Mouse (Mus musculus): Measurements from ENCODE around the gene Sash1. TPM values are rescaled to one million over a fixed set of nuclear protein-coding genes. Genes with fewer than 3 reads are reported as not detected.

Sash1 gene
- polyA plus RNA-seq, 1 experiment from 2014 or later, result 1.7 TPM

GRCm38 (mm10) chr10:8851625-8852024 is 34.2 kb downstream of the Sash1 start:
- Histone ChIP-seq H3K4me2 (no peak overlapping the region), H3K4me3 (ENCODE audit: low read depth, low read length) (no peak overlapping the region), H3K27me3 (replicated peaks; ENCODE audit: control insufficient read depth, insufficient read depth, low read length) (no peaks in the 10 kb centered on the region), H3K27ac (ENCODE audit: low read depth, low read length) (no peak overlapping the region), H3K9me3 (ENCODE audit: control insufficient read depth, low read length) (no peaks in the 10 kb centered on the region), H3K36me3 (ENCODE audit: control insufficient read depth, insufficient read depth, low read length) (no peaks in the 10 kb centered on the region), H3K4me1 (replicated peaks; ENCODE audit: control insufficient read depth, insufficient read depth, low read length) (0 out of 2 replicates have a peak, but pooled peaks cover 2% of the 10 kb centered on the region), H3K9ac (ENCODE audit: low read depth, low read length) (no peak overlapping the region)
- ATAC-seq (replicated peaks; ENCODE audit: low FRiP score) (no peak), DNase-seq (ENCODE audit: low spot score) (no peak)
- 83% methylated on average over 10 of the region's 10 CpGs for WGBS

GRCm38 (mm10) chr10:8847974-8848373 is 37.9 kb downstream of the Sash1 start:
- no peaks in the 10 kb centered on the region for H3K4me1 ChIP-seq (replicated peaks; ENCODE audit: control insufficient read depth, insufficient read depth, low read length)
- H3K4me2 ChIP-seq, result no peak overlapping the region
- H3K27me3 ChIP-seq (replicated peaks; ENCODE audit: control insufficient read depth, insufficient read depth, low read length), result no peaks in the 10 kb centered on the region
- DNase-seq (ENCODE audit: low spot score) (no peak), ATAC-seq (replicated peaks; ENCODE audit: low FRiP score) (no peak)
- H3K4me3 ChIP-seq (ENCODE audit: low read depth, low read length), result no peak overlapping the region
- H3K9me3 ChIP-seq (ENCODE audit: control insufficient read depth, low read length), result no peaks in the 10 kb centered on the region
- no peak overlapping the region for H3K27ac ChIP-seq (ENCODE audit: low read depth, low read length)
- H3K36me3 ChIP-seq (ENCODE audit: control insufficient read depth, insufficient read depth, low read length), result no peaks in the 10 kb centered on the region
- WGBS, result 86% methylated on average over 4 of the region's 4 CpGs
- H3K9ac ChIP-seq (ENCODE audit: low read depth, low read length), result no peak overlapping the region

- no peaks in the 10 kb centered on the region for H3K27me3 ChIP-seq (replicated peaks; ENCODE audit: control insufficient read depth, insufficient read depth, low read length)
- WGBS, result 94% methylated on average over 10 of the region's 10 CpGs
- no peak overlapping the region for H3K4me2 ChIP-seq
Measured at GRCm38 (mm10) chr10:8846258-8846657, 39.6 kb downstream of the Sash1 start.

GRCm38 (mm10) chr10:8845230-8845770 is 40.6 kb downstream of the Sash1 start:
- H3K36me3 ChIP-seq (ENCODE audit: control insufficient read depth, insufficient read depth, low read length), result no peaks in the 10 kb centered on the region
- no peak overlapping the region for H3K4me2 ChIP-seq
- H3K9ac ChIP-seq (ENCODE audit: low read depth, low read length), result no peak overlapping the region
- no peaks in the 10 kb centered on the region for H3K27me3 ChIP-seq (replicated peaks; ENCODE audit: control insufficient read depth, insufficient read depth, low read length)
- ATAC-seq (replicated peaks; ENCODE audit: low FRiP score) (no peak), DNase-seq (ENCODE audit: low spot score) (no peak)
- WGBS, result 64% methylated on average over 2 of the region's 2 CpGs
- no peaks in the 10 kb centered on the region for H3K9me3 ChIP-seq (ENCODE audit: control insufficient read depth, low read length)
- H3K27ac ChIP-seq (ENCODE audit: low read depth, low read length), result no peak overlapping the region
- no peak overlapping the region for H3K4me3 ChIP-seq (ENCODE audit: low read depth, low read length)
- H3K4me1 ChIP-seq (replicated peaks; ENCODE audit: control insufficient read depth, insufficient read depth, low read length), result no peaks in the 10 kb centered on the region

More at GRCm38 (mm10) chr10:8846258-8846657, 39.6 kb downstream of the Sash1 start:
- Histone ChIP-seq H3K9ac (ENCODE audit: low read depth, low read length) (no peak overlapping the region), H3K36me3 (ENCODE audit: control insufficient read depth, insufficient read depth, low read length) (no peaks in the 10 kb centered on the region), H3K9me3 (ENCODE audit: control insufficient read depth, low read length) (no peaks in the 10 kb centered on the region), H3K4me3 (ENCODE audit: low read depth, low read length) (no peak overlapping the region), H3K4me1 (replicated peaks; ENCODE audit: control insufficient read depth, insufficient read depth, low read length) (no peaks in the 10 kb centered on the region), H3K27ac (ENCODE audit: low read depth, low read length) (no peak overlapping the region)
- DNase-seq (ENCODE audit: low spot score) (no peak), ATAC-seq (replicated peaks; ENCODE audit: low FRiP score) (no peak)

GRCm38 (mm10) chr10:8839956-8840355 is 45.9 kb downstream of the Sash1 start:
- Histone ChIP-seq H3K27me3 (replicated peaks; ENCODE audit: control insufficient read depth, insufficient read depth, low read length) (no peaks in the 10 kb centered on the region), H3K4me3 (ENCODE audit: low read depth, low read length) (no peak overlapping the region), H3K4me2 (no peak overlapping the region), H3K27ac (ENCODE audit: low read depth, low read length) (no peak overlapping the region), H3K4me1 (replicated peaks; ENCODE audit: control insufficient read depth, insufficient read depth, low read length) (peaks cover 3% of the 10 kb centered on the region; the same call in 1 of the 2 replicates), H3K9ac (ENCODE audit: low read depth, low read length) (no peak overlapping the region), H3K36me3 (ENCODE audit: control insufficient read depth, insufficient read depth, low read length) (no peaks in the 10 kb centered on the region), H3K9me3 (ENCODE audit: control insufficient read depth, low read length) (no peaks in the 10 kb centered on the region)
- WGBS, result 83% methylated on average over 3 of the region's 3 CpGs
- no peak for ATAC-seq (replicated peaks; ENCODE audit: low FRiP score)
- DNase-seq (ENCODE audit: low spot score), result no peak

- peaks cover 9% of the 10 kb centered on the region; the same call in 1 of the 2 replicates for H3K4me1 ChIP-seq (replicated peaks; ENCODE audit: control insufficient read depth, insufficient read depth, low read length)
- H3K27me3 ChIP-seq (replicated peaks; ENCODE audit: control insufficient read depth, insufficient read depth, low read length), result no peaks in the 10 kb centered on the region
- H3K36me3 ChIP-seq (ENCODE audit: control insufficient read depth, insufficient read depth, low read length), result no peaks in the 10 kb centered on the region
- no peak overlapping the region for H3K9ac ChIP-seq (ENCODE audit: low read depth, low read length)
- DNase-seq (ENCODE audit: low spot score), result no peak
- no peak overlapping the region for H3K4me3 ChIP-seq (ENCODE audit: low read depth, low read length)
- H3K9me3 ChIP-seq (ENCODE audit: control insufficient read depth, low read length), result no peaks in the 10 kb centered on the region
- H3K4me2 ChIP-seq, result no peak overlapping the region
- 0 out of 2 replicates have a peak, but pooled peaks have one; percentile 18 for ATAC-seq (replicated peaks; ENCODE audit: low FRiP score)
- no peak overlapping the region for H3K27ac ChIP-seq (ENCODE audit: low read depth, low read length)
- 75% methylated on average over 17 of the region's 17 CpGs for WGBS
Measured at GRCm38 (mm10) chr10:8833816-8834464, 51.9 kb downstream of the Sash1 start.

- no peak for ATAC-seq (replicated peaks; ENCODE audit: low FRiP score)
- Histone ChIP-seq H3K4me2 (no peak overlapping the region), H3K36me3 (ENCODE audit: control insufficient read depth, insufficient read depth, low read length) (no peaks in the 10 kb centered on the region), H3K27me3 (replicated peaks; ENCODE audit: control insufficient read depth, insufficient read depth, low read length) (no peaks in the 10 kb centered on the region), H3K27ac (ENCODE audit: low read depth, low read length) (no peak overlapping the region), H3K9ac (ENCODE audit: low read depth, low read length) (no peak overlapping the region), H3K4me1 (replicated peaks; ENCODE audit: control insufficient read depth, insufficient read depth, low read length) (no peaks in the 10 kb centered on the region), H3K4me3 (ENCODE audit: low read depth, low read length) (no peak overlapping the region), H3K9me3 (ENCODE audit: control insufficient read depth, low read length) (no peaks in the 10 kb centered on the region)
- 85% methylated on average over 10 of the region's 10 CpGs for WGBS
- no peak for DNase-seq (ENCODE audit: low spot score)
Measured at GRCm38 (mm10) chr10:8826303-8826702, 59.6 kb downstream of the Sash1 start.

GRCm38 (mm10) chr10:8825874-8826273 is 60.0 kb downstream of the Sash1 start:
- Histone ChIP-seq H3K4me1 (replicated peaks; ENCODE audit: control insufficient read depth, insufficient read depth, low read length) (no peaks in the 10 kb centered on the region), H3K9me3 (ENCODE audit: control insufficient read depth, low read length) (no peaks in the 10 kb centered on the region), H3K27ac (ENCODE audit: low read depth, low read length) (no peak overlapping the region), H3K9ac (ENCODE audit: low read depth, low read length) (no peak overlapping the region), H3K4me3 (ENCODE audit: low read depth, low read length) (no peak overlapping the region), H3K27me3 (replicated peaks; ENCODE audit: control insufficient read depth, insufficient read depth, low read length) (no peaks in the 10 kb centered on the region), H3K36me3 (ENCODE audit: control insufficient read depth, insufficient read depth, low read length) (no peaks in the 10 kb centered on the region), H3K4me2 (no peak overlapping the region)
- no peak for ATAC-seq (replicated peaks; ENCODE audit: low FRiP score)
- 83% methylated on average over 9 of the region's 9 CpGs for WGBS
- DNase-seq (ENCODE audit: low spot score), result no peak

GRCm38 (mm10) chr10:8818066-8818465 is 67.8 kb downstream of the Sash1 start:
- no peaks in the 10 kb centered on the region for H3K36me3 ChIP-seq (ENCODE audit: control insufficient read depth, insufficient read depth, low read length)
- no peaks in the 10 kb centered on the region for H3K27me3 ChIP-seq (replicated peaks; ENCODE audit: control insufficient read depth, insufficient read depth, low read length)
- no peaks in the 10 kb centered on the region for H3K9me3 ChIP-seq (ENCODE audit: control insufficient read depth, low read length)
- ATAC-seq (replicated peaks; ENCODE audit: low FRiP score) (no peak), DNase-seq (ENCODE audit: low spot score) (no peak)
- H3K27ac ChIP-seq (ENCODE audit: low read depth, low read length), result no peak overlapping the region
- H3K9ac ChIP-seq (ENCODE audit: low read depth, low read length), result no peak overlapping the region
- no peaks in the 10 kb centered on the region for H3K4me1 ChIP-seq (replicated peaks; ENCODE audit: control insufficient read depth, insufficient read depth, low read length)
- H3K4me2 ChIP-seq, result no peak overlapping the region
- no peak overlapping the region for H3K4me3 ChIP-seq (ENCODE audit: low read depth, low read length)
- 79% methylated on average over 5 of the region's 5 CpGs for WGBS

All from liver, embryonic 11.5 days (tissue).